In the genomic region with DNA sequence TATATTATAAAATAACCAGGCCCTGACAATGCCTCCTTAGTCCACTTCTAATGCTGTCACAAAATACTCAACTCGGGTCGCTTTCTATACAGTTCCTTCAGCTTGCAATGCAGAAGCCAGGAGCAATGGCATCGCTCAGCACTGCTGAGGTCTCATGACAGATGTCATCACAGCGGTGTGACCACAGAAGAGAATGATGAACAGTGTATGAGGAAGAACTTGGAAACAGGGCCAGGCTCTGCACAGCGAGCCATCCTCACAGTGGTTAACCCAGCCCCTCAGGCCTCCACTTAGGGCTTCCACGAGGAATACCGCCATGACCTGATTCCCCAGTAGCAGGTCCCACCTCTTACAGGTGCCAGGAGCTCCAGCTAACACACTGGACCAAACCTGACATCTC, we compare ENCODE assay signal across 28 mouse cellular contexts. TPM values are rescaled to one million over a fixed set of nuclear protein-coding genes. Genes with fewer than 3 reads are reported as not detected.
"Had no signal": no experiment of that assay in that cellular context is flagged by ENCODE, and none has a peak within 500 bp of the region (broad histone marks: within the 10 kb centered on the region; RNA-seq: fewer than 3 reads in every experiment).

No protein-coding gene starts in this region.

- ATAC-seq: midbrain, embryonic 16.5 days had no signal

- H3K4me1 ChIP-seq: kidney, embryonic 15.5 days; liver, embryonic 13.5 days; midbrain, embryonic 12.5 days; stomach, embryonic 15.5 days had no signal

- H3K4me3 ChIP-seq: kidney, embryonic 15.5 days; left cerebral cortex, adult 2 months; liver, embryonic 13.5 days; midbrain, embryonic 12.5 days; myocyte; stomach, embryonic 15.5 days had no signal

- DNase-seq: kidney, adult 11 months; kidney, adult 8-10 months; kidney, postnatal 10 days; kidney, postnatal 36 days; layer of hippocampus, postnatal 36 days; liver, embryonic 13.5 days; lung, adult 2 months; lung, postnatal 14 days; right cerebral cortex, adult 18-20 months; right cerebral cortex, postnatal 14 days; right cerebral cortex, postnatal 4 days; thymus, postnatal 36 days had no signal

- H3K27ac ChIP-seq: kidney, embryonic 15.5 days; left cerebral cortex, adult 2 months; liver, embryonic 13.5 days; midbrain, embryonic 12.5 days; stomach, embryonic 15.5 days had no signal

RNA-seq across cellular contexts. Expression of gene Slc10a6, which starts 14.8 kb away (rescaled TPM):
- total RNA-seq: layer of hippocampus, postnatal 36 days; megakaryocyte, adult 5-6 weeks; monocyte, adult 5-6 weeks had no signal
- polyA plus RNA-seq: liver, embryonic 13.5 days; liver, embryonic 16.5 days; midbrain, embryonic 12.5 days; neural tube, embryonic 11.5 days had no signal

RNA-seq across cellular contexts. Expression of gene 1700016H13Rik, which starts 41.5 kb away (rescaled TPM):
- total RNA-seq: layer of hippocampus, adult 8-10 months; layer of hippocampus, postnatal 10 days; layer of hippocampus, postnatal 36 days; left cerebral cortex, adult 2 months; left cerebral cortex, postnatal 10 days; left cerebral cortex, postnatal 36 days; liver, adult 2 months; megakaryocyte, adult 5-6 weeks; monocyte, adult 5-6 weeks had no signal
- polyA plus RNA-seq: kidney, embryonic 15.5 days; liver, adult 2 months; liver, embryonic 16.5 days; myocyte; neural tube, embryonic 14.5 days had no signal
